Mouse (Mus musculus) embryonic fibroblast, embryonic 13.5 days (primary cell): ENCODE measurements around the gene Msn.

ENCODE experiments used
- CTCF ChIP-seq: IDR thresholded peaks from 2 replicates; pipeline ENCODE4 v1.5.1; 2011; ENCODE audit warnings: mild to moderate bottlenecking, control low read depth, low read length, moderate library complexity, borderline replicate concordance; ENCODE audit not compliant: insufficient read depth
- POLR2A ChIP-seq: IDR thresholded peaks from 2 replicates; pipeline ENCODE4 v1.6.1; 2011; ENCODE audit warnings: low read depth, mild to moderate bottlenecking, control low read depth, low read length, moderate library complexity

DNA sequence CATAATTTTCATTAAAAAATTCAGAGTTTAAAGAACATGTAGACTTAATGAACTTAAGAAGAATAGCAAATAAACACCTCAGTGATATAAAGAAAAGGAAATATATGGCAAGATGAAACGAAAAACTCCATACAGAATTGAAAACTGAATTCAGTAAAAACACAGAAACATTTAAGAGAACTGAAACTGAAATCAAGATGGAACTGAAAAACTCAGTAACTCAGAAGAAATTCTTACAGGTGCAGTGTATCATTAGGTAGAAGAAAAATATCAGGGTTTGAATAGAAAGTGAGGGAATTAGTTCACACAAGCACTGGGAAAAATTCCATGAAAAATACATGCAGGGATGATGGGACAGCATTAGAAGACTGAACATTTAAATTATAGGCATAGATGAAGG, 111.0 kb downstream of the Msn start:
- TF ChIP-seq POLR2A (no peak), CTCF (no peak)
